Mouse (Mus musculus) myocyte (in vitro differentiated cells): ENCODE data around the gene Olfr967. TPM values are rescaled to one million over a fixed set of nuclear protein-coding genes. Genes with fewer than 3 reads are reported as not detected.
"Not testable (repeated sequence)": the region's sequence is repeated elsewhere in the genome, so short reads cannot be mapped to it uniquely, and the experiment has no call there.

Source experiments
- H3K27me3 ChIP-seq: one replicate; pipeline ENCODE4 v1.6.1; 2011; ENCODE audit not compliant: control insufficient read depth, insufficient read depth, insufficient read length
- H3K36me3 ChIP-seq: one replicate; pipeline ENCODE4 v1.6.1; 2011; ENCODE audit not compliant: control insufficient read depth, insufficient read depth
- H3K4me2 ChIP-seq: one replicate; pipeline ENCODE4 v1.6.1; 2011; ENCODE audit warnings: low read depth, control low read depth
- H3K4me3 ChIP-seq: one replicate; pipeline ENCODE4 v1.5.1; 2011; ENCODE audit warnings: mild to moderate bottlenecking, control low read depth, moderate library complexity
- H3K79me2 ChIP-seq: one replicate; pipeline ENCODE4 v1.6.1; 2011; ENCODE audit not compliant: control insufficient read depth, insufficient read depth
- H3ac ChIP-seq: one replicate; pipeline ENCODE4 v1.6.1; 2011; ENCODE audit not compliant: control insufficient read depth, insufficient read length
- CEBPB ChIP-seq: IDR thresholded peaks from 2 replicates; pipeline ENCODE4 v1.6.1; 2011; ENCODE audit warnings: mild to moderate bottlenecking, moderate library complexity; ENCODE audit not compliant: poor library complexity, insufficient read depth, severe bottlenecking
- E2F4 ChIP-seq: IDR thresholded peaks from one replicate; pipeline ENCODE4 v1.6.1; 2011; ENCODE audit warnings: mild to moderate bottlenecking, control low read depth, moderate library complexity; ENCODE audit not compliant: insufficient read depth
- MAX ChIP-seq: IDR thresholded peaks from one replicate; pipeline ENCODE4 v1.6.1; 2011; ENCODE audit warnings: low read depth, mild to moderate bottlenecking, control low read depth
- MYOD1 ChIP-seq, 3 experiments: IDR thresholded peaks; one replicate each; pipeline ENCODE4 v1.6.1; 2011; ENCODE audit warnings: control low read depth in 2 of 3, low read depth in 2 of 3, mild to moderate bottlenecking in 2 of 3, moderate library complexity in 1 of 3; ENCODE audit not compliant: insufficient read length in 2 of 3, control insufficient read depth in 1 of 3
- MYOG ChIP-seq, 3 experiments: IDR thresholded peaks; one replicate each; pipeline ENCODE4 v1.6.1; 2011; ENCODE audit warnings: control low read depth in 2 of 3, low read depth in 2 of 3, mild to moderate bottlenecking in 2 of 3; ENCODE audit not compliant: insufficient read length in 2 of 3, control insufficient read depth in 1 of 3, insufficient read depth in 1 of 3
- POLR2A ChIP-seq: IDR thresholded peaks from one replicate; pipeline ENCODE4 v1.6.1; 2011; ENCODE audit warnings: low read depth, mild to moderate bottlenecking, control low read depth, moderate library complexity; ENCODE audit not compliant: insufficient read length
- POLR2AphosphoS2 ChIP-seq: IDR thresholded peaks from one replicate; pipeline ENCODE4 v1.6.1; 2011; ENCODE audit warnings: low read depth, control low read depth; ENCODE audit not compliant: insufficient read length
- REST ChIP-seq: IDR thresholded peaks from one replicate; pipeline ENCODE4 v1.6.1; 2011; ENCODE audit warnings: mild to moderate bottlenecking, control low read depth, moderate library complexity; ENCODE audit not compliant: insufficient read depth, insufficient read length
- SRF ChIP-seq: IDR thresholded peaks from one replicate; pipeline ENCODE4 v1.6.1; 2011; ENCODE audit warnings: low read depth; ENCODE audit not compliant: control insufficient read depth, insufficient read length
- TCF12 ChIP-seq: IDR thresholded peaks from one replicate; pipeline ENCODE4 v1.6.1; 2011; ENCODE audit warnings: mild to moderate bottlenecking, control low read depth; ENCODE audit not compliant: poor library complexity, insufficient read depth, severe bottlenecking
- TCF3 ChIP-seq: IDR thresholded peaks from one replicate; pipeline ENCODE4 v1.6.1; 2011; ENCODE audit warnings: low read depth, control low read depth; ENCODE audit not compliant: insufficient read length
- USF1 ChIP-seq: IDR thresholded peaks from one replicate; pipeline ENCODE4 v1.6.1; 2011; ENCODE audit warnings: low read depth, mild to moderate bottlenecking, control low read depth, moderate library complexity
- polyA plus RNA-seq: library from polyadenylated mRNA; unstranded; fragments of >200 nt; fragmentation: generic; extraction: Trizol; gene quantifications from one replicate; pipeline ENCODE4 v1.2.1, GENCODE M21; 2012; ENCODE audit warnings: missing spikeins

Olfr967 gene
- not detected for polyA plus RNA-seq

DNA sequence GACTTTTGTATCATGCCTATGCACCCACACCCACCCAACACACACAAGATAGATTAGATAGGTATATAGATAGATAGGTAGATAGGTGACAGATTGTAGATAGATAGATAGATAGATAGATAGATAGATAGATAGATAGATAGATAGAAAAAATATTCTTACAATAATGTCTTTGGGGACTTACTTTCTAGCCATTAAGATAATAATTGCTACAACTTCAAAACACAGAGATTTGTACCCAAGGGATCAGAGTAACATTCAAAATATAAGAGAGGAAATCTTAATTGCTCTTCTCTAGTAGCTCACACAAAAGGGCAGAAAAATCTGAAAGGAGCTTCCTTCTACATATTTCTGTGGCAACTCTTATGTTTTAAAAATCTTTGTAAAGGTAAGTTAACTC lies at the start of gene Olfr967:
Gene Olfr967, plus strand, starts transcription at position 301 of the 400 bp plus-strand sequence.
- Histone ChIP-seq H3K4me2 (no peak within 1 kb of the TSS), H3ac (no peak within 1 kb of the TSS), H3K79me2 (no peaks in the 10 kb centered on the region), H3K36me3 (no peaks in the 10 kb centered on the region), H3K27me3 (no peaks in the 10 kb centered on the region), H3K4me3 (no peak within 1 kb of the TSS)
- TF ChIP-seq REST (no peak), CEBPB (no peak), MYOD1 (IDR thresholded peaks at IDR 0.05; ENCODE audit: control insufficient read depth in 1 of 3, insufficient read length in 2 of 3, low read depth in 2 of 3) (no peak), POLR2AphosphoS2 (no peak), SRF (no peak), E2F4 (no peak), MYOG (IDR thresholded peaks at IDR 0.05; ENCODE audit: control insufficient read depth in 1 of 3, insufficient read depth in 1 of 3, insufficient read length in 2 of 3, low read depth in 2 of 3) (no peak), MAX (no peak), POLR2A (no peak), TCF12 (no peak), TCF3 (no peak), USF1 (no peak)

DNA sequence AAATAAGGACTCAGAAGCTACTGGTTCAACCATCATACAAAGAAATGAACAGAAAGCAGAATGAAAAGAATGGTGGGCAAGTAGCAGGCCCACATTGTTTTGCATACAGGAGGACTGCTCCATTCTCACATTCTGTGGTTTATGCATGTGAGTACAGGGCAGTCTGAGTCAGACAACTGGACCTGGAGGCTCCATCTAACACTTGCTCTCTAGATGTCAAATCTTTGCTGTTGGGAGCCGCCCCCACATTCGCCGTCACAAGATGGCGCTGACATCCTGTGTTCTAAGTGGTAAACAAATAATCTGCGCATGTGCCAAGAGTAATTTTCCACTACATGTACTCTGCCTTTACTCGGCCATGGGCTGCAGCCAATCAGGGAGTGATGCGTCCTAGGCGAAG lies 44.9 kb upstream of the Olfr967 start:
- not testable (repeated sequence) for H3K79me2 ChIP-seq

DNA sequence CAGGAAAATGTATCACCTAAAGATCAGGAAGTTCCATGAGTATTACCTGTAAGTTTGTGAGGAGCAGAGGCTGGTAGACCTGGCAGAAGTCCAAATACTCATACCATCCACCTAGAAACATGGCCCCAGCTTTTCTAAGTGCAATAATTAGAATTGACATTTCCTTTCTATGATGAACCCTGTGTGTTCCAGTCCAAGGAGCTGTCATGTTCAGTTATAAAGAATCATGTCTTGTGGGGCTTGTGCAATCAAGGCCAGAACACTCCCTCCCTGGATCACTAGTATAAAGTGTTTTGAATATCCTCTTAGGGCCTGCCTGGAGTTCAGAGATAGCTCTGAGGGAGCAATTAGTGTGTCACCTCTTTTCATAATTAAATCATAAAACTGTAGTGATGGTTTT lies 39.0 kb upstream of the Olfr967 start, which contains the start of gene Olfr149:
Gene Olfr149, minus strand, starts transcription at position 101 of the 400 bp plus-strand sequence.
- H3K36me3 ChIP-seq, result no peaks in the 10 kb centered on the region
- H3ac ChIP-seq, result no peak within 1 kb of the TSS
- no peaks in the 10 kb centered on the region for H3K27me3 ChIP-seq
- H3K79me2 ChIP-seq, result no peaks in the 10 kb centered on the region
- H3K4me3 ChIP-seq, result no peak within 1 kb of the TSS
- TF ChIP-seq USF1 (no peak), CEBPB (no peak), POLR2AphosphoS2 (no peak), MAX (no peak), E2F4 (no peak), MYOG (IDR thresholded peaks at IDR 0.05; ENCODE audit: control insufficient read depth in 1 of 3, insufficient read depth in 1 of 3, insufficient read length in 2 of 3, low read depth in 2 of 3) (no peak), TCF12 (no peak), SRF (no peak), TCF3 (no peak), MYOD1 (IDR thresholded peaks at IDR 0.05; ENCODE audit: control insufficient read depth in 1 of 3, insufficient read length in 2 of 3, low read depth in 2 of 3) (no peak), POLR2A (no peak), REST (no peak)
- H3K4me2 ChIP-seq, result no peak within 1 kb of the TSS

More for the DNA sequence above, 44.9 kb upstream of the Olfr967 start:
- H3K4me3 ChIP-seq, H3ac ChIP-seq, H3K36me3 ChIP-seq, H3K4me2 ChIP-seq, H3K27me3 ChIP-seq: not testable (repeated sequence)

DNA sequence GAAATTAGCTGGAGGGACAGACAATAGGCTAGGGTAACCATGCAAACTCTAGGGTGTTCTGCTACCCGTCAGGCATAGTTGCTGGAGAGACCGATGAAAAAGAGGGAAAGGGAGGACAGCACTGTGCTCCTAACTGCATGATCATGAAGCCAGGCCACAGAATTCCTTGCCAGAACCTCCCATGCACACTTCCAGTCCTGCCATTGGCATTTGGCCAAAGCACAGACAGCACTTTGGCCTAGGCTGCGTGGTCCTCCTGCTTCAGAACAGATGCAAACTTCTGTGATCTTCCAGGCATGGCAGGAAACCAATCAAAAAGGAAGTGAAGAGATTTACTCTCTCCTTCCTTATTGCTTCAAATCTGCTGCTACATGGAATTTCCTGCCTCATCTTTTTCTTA lies 37.1 kb upstream of the Olfr967 start:
- Histone ChIP-seq H3ac (no peak overlapping the region), H3K36me3 (no peaks in the 10 kb centered on the region), H3K4me2 (no peak overlapping the region), H3K4me3 (no peak overlapping the region), H3K79me2 (no peaks in the 10 kb centered on the region), H3K27me3 (no peaks in the 10 kb centered on the region)
- no peak for TF ChIP-seq TCF12
- TF ChIP-seq TCF3, result no peak
- no peak for TF ChIP-seq E2F4
- no peak for TF ChIP-seq MAX
- TF ChIP-seq CEBPB, result no peak
- no peak for TF ChIP-seq MYOG (IDR thresholded peaks at IDR 0.05; ENCODE audit: control insufficient read depth in 1 of 3, insufficient read depth in 1 of 3, insufficient read length in 2 of 3, low read depth in 2 of 3)
- TF ChIP-seq SRF, result no peak
- TF ChIP-seq POLR2A, result no peak
- TF ChIP-seq USF1, result no peak
- no peak for TF ChIP-seq POLR2AphosphoS2
- TF ChIP-seq REST, result no peak
- no peak for TF ChIP-seq MYOD1 (IDR thresholded peaks at IDR 0.05; ENCODE audit: control insufficient read depth in 1 of 3, insufficient read length in 2 of 3, low read depth in 2 of 3)

DNA sequence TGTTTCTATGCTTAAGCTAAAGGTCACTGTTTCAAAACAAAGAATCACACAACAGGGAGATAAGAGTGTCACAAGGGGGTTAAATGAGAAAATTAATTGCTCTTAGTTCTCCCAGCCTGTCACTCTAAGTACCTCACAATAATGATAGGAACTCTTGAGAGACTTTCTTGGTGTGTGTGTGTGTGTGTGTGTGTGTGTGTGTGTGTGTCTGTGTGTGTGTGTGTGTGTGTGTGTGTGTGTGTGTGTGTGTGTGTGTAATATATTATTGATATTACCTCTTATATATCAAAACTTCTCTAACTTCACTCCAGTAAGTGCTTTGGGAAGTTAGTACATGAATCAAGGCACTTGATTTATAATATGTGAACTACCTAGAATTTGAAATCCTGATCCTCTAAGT lies 35.0 kb upstream of the Olfr967 start, which contains the start of gene Olfr965:
Gene Olfr965, plus strand, starts transcription at position 301 of the 400 bp plus-strand sequence.
- Histone ChIP-seq H3K27me3 (no peaks in the 10 kb centered on the region), H3K4me3 (no peak within 1 kb of the TSS), H3K79me2 (no peaks in the 10 kb centered on the region), H3K4me2 (no peak within 1 kb of the TSS), H3ac (no peak within 1 kb of the TSS), H3K36me3 (no peaks in the 10 kb centered on the region)
- TF ChIP-seq MYOG (IDR thresholded peaks at IDR 0.05; ENCODE audit: control insufficient read depth in 1 of 3, insufficient read depth in 1 of 3, insufficient read length in 2 of 3, low read depth in 2 of 3), result no peak
- no peak for TF ChIP-seq CEBPB
- TF ChIP-seq SRF, result no peak
- TF ChIP-seq POLR2A, result no peak
- no peak for TF ChIP-seq POLR2AphosphoS2
- TF ChIP-seq MAX, result no peak
- TF ChIP-seq MYOD1 (IDR thresholded peaks at IDR 0.05; ENCODE audit: control insufficient read depth in 1 of 3, insufficient read length in 2 of 3, low read depth in 2 of 3), result no peak
- no peak for TF ChIP-seq REST
- TF ChIP-seq TCF12, result no peak
